Mouse (Mus musculus): ENCODE results near the gene Scn2a.
"Not testable (repeated sequence)": the region's sequence is repeated elsewhere in the genome, so short reads cannot be mapped to it uniquely, and the experiment has no call there.

The Scn2a gene

GRCm38 (mm10) chr2:65700246-65700645 lies 79.7 kb downstream of the Scn2a start:
- DNase-seq (ENCODE audit: low read depth, low spot score), result no peak

DNA sequence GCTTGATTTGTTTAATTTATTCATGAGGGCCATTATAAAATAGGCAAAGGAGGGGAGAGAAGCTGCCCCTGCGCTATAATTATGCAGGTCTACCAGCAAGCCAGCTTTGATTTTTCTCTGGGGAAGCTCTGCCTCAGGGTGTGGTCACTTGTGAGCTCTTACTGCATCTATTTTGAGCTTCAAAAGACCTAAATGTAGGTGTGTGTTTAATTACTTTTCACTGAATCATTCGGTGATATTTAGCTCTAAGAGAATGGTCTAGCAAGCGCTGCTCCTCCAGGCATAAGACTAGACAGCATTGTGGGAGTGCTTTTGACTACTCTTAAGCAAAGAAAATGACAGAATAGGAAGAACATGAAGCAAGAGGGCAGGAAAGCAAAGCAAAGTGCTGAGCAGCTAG lies 80.6 kb downstream of the Scn2a start:
- DNase-seq (ENCODE audit: low read depth, low spot score), result no peak

- DNase-seq (ENCODE audit: low read depth, low spot score), result no peak
Measured at GRCm38 (mm10) chr2:65722219-65722800, 101.7 kb downstream of the Scn2a start.

DNA sequence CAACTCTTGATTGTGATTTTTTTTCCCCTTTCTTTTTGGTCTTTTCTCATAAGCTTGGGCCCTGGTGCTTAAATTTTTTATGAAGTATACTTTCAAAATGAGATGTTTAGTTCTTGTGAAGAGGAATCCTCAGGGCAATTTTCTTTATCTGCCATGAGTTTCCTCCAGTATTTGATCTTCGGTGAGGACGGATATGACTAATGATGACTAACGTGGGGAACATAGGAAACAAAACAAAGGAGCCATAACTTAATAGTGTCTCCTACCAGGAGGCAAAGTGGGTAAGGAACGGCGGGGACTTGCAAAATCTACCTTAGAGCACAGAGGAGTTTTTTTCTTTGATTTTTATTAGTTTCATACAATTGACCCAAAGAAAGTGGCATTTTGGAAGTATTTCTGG lies 124.8 kb downstream of the Scn2a start:
- DNase-seq (ENCODE audit: low read depth, low spot score), result no peak

- DNase-seq (ENCODE audit: low read depth, low spot score), result no peak
Measured at GRCm38 (mm10) chr2:65782442-65782841, 161.9 kb downstream of the Scn2a start.

DNA sequence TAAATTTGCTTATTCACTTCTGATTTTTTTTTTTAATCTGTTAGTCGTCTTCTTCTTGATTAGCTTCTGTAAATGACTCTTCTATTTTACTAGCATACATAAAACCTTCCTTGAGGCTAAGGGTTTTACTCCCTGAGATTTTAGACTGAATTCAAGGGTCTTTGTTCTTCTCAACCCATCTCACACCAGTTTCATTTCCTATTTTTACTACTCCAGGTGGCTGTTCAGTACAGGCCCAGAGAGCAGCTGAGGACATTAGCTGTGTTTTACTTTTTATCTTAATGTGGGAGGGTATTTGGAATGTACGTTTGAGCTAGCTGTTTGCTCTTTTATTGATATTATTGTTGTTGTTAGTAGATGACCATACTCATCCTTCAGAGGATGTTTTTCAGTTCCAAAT lies 162.8 kb downstream of the Scn2a start:
- no peak for DNase-seq (ENCODE audit: low read depth, low spot score)

- DNase-seq (ENCODE audit: low read depth, low spot score), result no peak
Measured at GRCm38 (mm10) chr2:65792516-65792915, 171.9 kb downstream of the Scn2a start.

- no peak for DNase-seq (ENCODE audit: low read depth, low spot score)
Measured at GRCm38 (mm10) chr2:65793593-65793992, 173.0 kb downstream of the Scn2a start.

DNA sequence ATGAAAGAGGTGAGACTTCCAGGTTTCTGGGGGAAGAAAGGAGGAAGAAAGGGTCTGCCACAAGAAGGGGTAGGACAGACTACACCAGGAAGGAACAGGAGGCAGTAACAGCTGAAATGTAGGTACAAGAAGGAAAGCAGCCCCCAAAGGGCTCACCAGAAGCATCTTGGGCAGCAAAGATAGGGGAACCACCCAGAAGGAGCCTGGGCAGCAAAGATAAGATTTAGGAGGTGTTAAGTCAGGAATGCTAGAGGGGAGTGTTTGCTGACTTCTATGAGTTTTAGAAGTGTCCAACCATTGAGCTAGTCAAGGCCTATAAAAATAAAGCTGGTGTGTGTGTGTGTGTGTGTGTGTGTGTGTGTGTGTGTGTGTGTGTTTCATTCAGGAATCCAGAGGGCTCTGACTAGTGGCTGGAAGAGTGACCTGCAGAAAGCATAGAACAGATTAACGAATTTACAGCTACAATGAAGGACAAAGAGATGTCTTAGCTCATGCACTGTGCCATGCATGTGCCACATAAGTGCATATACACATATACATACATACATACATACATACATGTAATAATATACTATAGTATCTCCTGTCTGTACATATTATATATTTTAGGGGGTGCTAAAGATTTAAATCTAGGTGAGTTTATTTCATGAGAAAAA lies 180.6 kb downstream of the Scn2a start:
- no peak for DNase-seq (ENCODE audit: low read depth, low spot score)

DNA sequence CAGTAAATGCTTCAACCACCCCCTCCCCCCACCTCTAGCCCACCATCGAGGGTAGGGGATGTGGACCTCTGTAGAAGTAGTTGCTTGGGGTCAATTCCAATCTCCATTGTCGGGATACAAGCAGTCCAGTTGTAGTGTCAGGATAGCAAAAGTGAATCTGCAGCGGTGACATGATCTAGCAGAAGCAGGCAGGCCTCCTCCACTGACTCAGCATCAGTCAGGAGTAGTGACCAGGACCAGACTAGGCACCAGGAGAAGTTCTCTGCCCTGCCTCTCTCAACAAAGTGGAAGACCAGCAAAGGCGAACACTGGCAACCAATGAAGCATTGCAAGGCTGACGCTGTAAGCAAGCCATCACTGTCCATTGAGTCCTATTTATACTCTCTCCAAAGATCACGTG lies 186.0 kb downstream of the Scn2a start:
- DNase-seq (ENCODE audit: low read depth, low spot score), result no peak

GRCm38 (mm10) chr2:65811203-65811602 lies 190.6 kb downstream of the Scn2a start:
- DNase-seq (ENCODE audit: low read depth, low spot score), result not testable (repeated sequence)
